ENCODE assay signal across 8 mouse cellular contexts in the genomic region with DNA sequence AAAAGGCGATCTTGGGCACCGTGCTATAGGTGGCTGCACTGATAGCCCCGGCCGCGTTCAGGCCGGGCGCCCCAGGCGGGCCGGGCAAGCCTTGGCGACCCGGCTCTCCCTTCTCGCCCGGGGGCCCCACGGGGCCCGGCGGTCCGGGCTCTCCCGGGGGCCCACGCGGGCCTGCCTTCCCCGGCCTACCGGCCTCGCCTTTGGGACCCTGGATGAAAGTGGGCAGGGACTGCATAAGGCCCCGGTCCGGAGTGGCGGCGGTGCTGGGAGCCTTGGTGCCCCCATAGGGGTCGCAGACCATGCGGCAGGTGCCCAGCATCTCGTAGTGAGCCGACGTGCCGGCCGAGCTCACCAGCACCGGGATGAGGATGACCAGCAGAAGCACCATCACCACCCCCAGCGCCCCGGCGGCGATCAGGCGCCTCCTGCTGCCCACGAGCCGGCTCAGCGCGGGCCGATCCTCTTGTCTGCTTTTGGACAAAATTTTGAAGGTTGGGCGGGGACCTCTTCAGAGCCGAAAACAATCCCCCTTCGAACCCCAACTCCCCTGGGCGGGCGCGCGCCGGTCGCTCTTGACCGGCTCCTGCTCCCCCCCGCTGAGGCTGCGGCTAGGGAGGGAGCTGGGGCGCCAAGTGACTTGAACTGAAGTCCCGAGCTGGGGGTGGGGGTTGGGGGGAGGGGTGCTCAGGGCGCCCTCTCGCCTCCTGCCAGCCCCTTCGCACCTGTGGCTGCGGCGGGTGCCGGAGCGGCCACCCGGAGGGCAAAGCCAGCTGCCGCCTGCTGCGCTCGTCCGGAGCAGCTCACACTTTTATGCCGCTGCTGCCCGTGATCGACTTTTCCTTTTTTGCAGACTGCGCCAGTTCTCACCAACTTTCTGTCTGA. TPM values are rescaled to one million over a fixed set of nuclear protein-coding genes. Genes with fewer than 3 reads are reported as not detected.
DNase-seq lines count a peak whose midpoint lies in the region; ATAC-seq and TF ChIP-seq lines count a peak whose summit lies in the region.

No protein-coding gene starts in this region.

- under 1% methylated on average over 69 of the region's 75 CpGs for WGBS in hindbrain, embryonic 12.5 days
- WGBS in small intestine, adult 2 months = 2% methylated on average over 74 of the region's 75 CpGs

- no peaks in the 10 kb centered on the region for H3K9me3 ChIP-seq in ES-Bruce4 (replicated peaks; ENCODE audit: control insufficient read depth, insufficient read depth, low read length, poor library complexity, severe bottlenecking)
- H3K9me3 ChIP-seq in hindbrain, embryonic 12.5 days (replicated peaks) = no peaks in the 10 kb centered on the region

- no peaks in the 10 kb centered on the region for H3K4me1 ChIP-seq in ES-Bruce4 (ENCODE audit: control insufficient read depth, insufficient read depth, low read length)
- no peaks in the 10 kb centered on the region for H3K4me1 ChIP-seq in bone marrow macrophage, adult 2 months (ENCODE audit: control insufficient read depth, insufficient read depth, low read length)
- peaks cover 23% of the 10 kb centered on the region for H3K4me1 ChIP-seq in hindbrain, embryonic 12.5 days
- peaks cover 4% of the 10 kb centered on the region; the same call in 1 of the 2 replicates for H3K4me1 ChIP-seq in small intestine, adult 2 months (ENCODE audit: control insufficient read depth, insufficient read depth, insufficient read length, low read length)

- no peaks in the 10 kb centered on the region for H3K36me3 ChIP-seq in ES-Bruce4 (ENCODE audit: control insufficient read depth, insufficient read depth, low read length, poor library complexity, severe bottlenecking)
- H3K36me3 ChIP-seq in hindbrain, embryonic 12.5 days = no peaks in the 10 kb centered on the region
- H3K36me3 ChIP-seq in small intestine, adult 2 months (ENCODE audit: control insufficient read depth, insufficient read depth, low read length) = no peaks in the 10 kb centered on the region

- peak; percentile 31 for ATAC-seq in frontal cortex, adult (ENCODE audit: low TSS enrichment)
- peak; percentile 80 for ATAC-seq in hindbrain, embryonic 12.5 days (ENCODE audit: low FRiP score)
- ATAC-seq in megakaryocyte, adult 5-6 weeks (ENCODE audit: poor library complexity, severe bottlenecking) = peak; percentile 35; the same call in 1 of the 2 replicates

- TF ChIP-seq POLR2A in ES-Bruce4 (IDR thresholded peaks at IDR 0.05; ENCODE audit: insufficient read depth, low read length) = no peak
- no peak for TF ChIP-seq POLR2A in bone marrow macrophage, adult 2 months (IDR thresholded peaks at IDR 0.05; ENCODE audit: borderline replicate concordance, low read depth, low read length)
- TF ChIP-seq POLR2A in small intestine, adult 2 months (IDR thresholded peaks at IDR 0.05; ENCODE audit: low read depth, low read length) = no peak

- no peak for TF ChIP-seq CTCF in ES-Bruce4 (IDR thresholded peaks at IDR 0.05; ENCODE audit: low read depth, low read length)
- no peak for TF ChIP-seq CTCF in bone marrow macrophage, adult 2 months (IDR thresholded peaks at IDR 0.05; ENCODE audit: low read depth, low read length)
- TF ChIP-seq CTCF in small intestine, adult 2 months (IDR thresholded peaks at IDR 0.05; ENCODE audit: extremely low read depth, insufficient read length, insufficient replicate concordance, low read depth, low read length) = 0 out of 2 replicates have a peak, but pooled peaks have one; percentile 6

- DNase-seq in layer of hippocampus, postnatal 25 days (ENCODE audit: extremely low spot score in 1 of 2, low spot score in 1 of 2) = peak; percentile 42
- DNase-seq in spleen, adult 18-20 months = no peak

- peak overlapping the region; percentile 62 for H3K4me3 ChIP-seq in ES-Bruce4 (ENCODE audit: low read depth, low read length)
- H3K4me3 ChIP-seq in bone marrow macrophage, adult 2 months (ENCODE audit: insufficient read depth, low read length) = peak overlapping the region; percentile 57
- H3K4me3 ChIP-seq in hindbrain, embryonic 12.5 days = peak overlapping the region; percentile 62
- H3K4me3 ChIP-seq in small intestine, adult 2 months (ENCODE audit: low read depth, low read length) = peak overlapping the region; percentile 49

- H3K27ac ChIP-seq in ES-Bruce4 (ENCODE audit: insufficient read depth, low read length) = no peak overlapping the region
- H3K27ac ChIP-seq in bone marrow macrophage, adult 2 months (ENCODE audit: insufficient read depth, low read depth, low read length) = no peak overlapping the region
- H3K27ac ChIP-seq in hindbrain, embryonic 12.5 days = peak overlapping the region; percentile 71
- no peak overlapping the region for H3K27ac ChIP-seq in small intestine, adult 2 months (ENCODE audit: insufficient read depth, low read depth, low read length)

- no peak for TF ChIP-seq EP300 in ES-Bruce4 (IDR thresholded peaks at IDR 0.05; ENCODE audit: insufficient read depth, low read depth, low read length)

- H3K9ac ChIP-seq in ES-Bruce4 (ENCODE audit: low read depth, poor library complexity, severe bottlenecking) = peak overlapping the region; percentile 44
- H3K9ac ChIP-seq in hindbrain, embryonic 12.5 days = peak overlapping the region; percentile 68

- H3K27me3 ChIP-seq in ES-Bruce4 (ENCODE audit: control insufficient read depth, insufficient read depth, low read length, poor library complexity, severe bottlenecking) = peaks cover 17% of the 10 kb centered on the region
- H3K27me3 ChIP-seq in hindbrain, embryonic 12.5 days = peaks cover 50% of the 10 kb centered on the region
- H3K27me3 ChIP-seq in small intestine, adult 2 months (ENCODE audit: control insufficient read depth, insufficient read depth, low read length) = peaks cover 29% of the 10 kb centered on the region

- peak overlapping the region; percentile 100 for H3K4me2 ChIP-seq in hindbrain, embryonic 12.5 days (replicated peaks)

RNA-seq across cellular contexts. Expression of a gene that starts 0.9 kb away (rescaled TPM):
- polyA plus RNA-seq in ES-Bruce4 (2011; ENCODE audit: insufficient read depth, insufficient read length, low read depth, missing spikeins) = not detected in 2 replicates
- polyA plus RNA-seq in bone marrow macrophage, adult 2 months (2012; ENCODE audit: insufficient read depth, insufficient read length, missing spikeins) = not detected in 2 replicates
- polyA plus RNA-seq in hindbrain, embryonic 12.5 days (2016; fragmentation: Nextera tagmentation; extraction: Ambion mirVana) = 7.6 and 7.8 TPM in 2 replicates
- 100 to 1,000 TPM; 155 to 164 TPM for total RNA-seq in layer of hippocampus, postnatal 25 days (2021)
- not detected in 2 replicates for total RNA-seq in megakaryocyte, adult 5-6 weeks (2015)
- total RNA-seq in megakaryocyte, adult 5-6 weeks (2017) = not detected in 2 replicates
- polyA plus RNA-seq in small intestine, adult 2 months (2012; rRNA removed) = 0.05 and 0.08 TPM in 2 replicates

Comparison
In these comparisons a context has a peak if more than half of its experiments do, and no peak if none do; other contexts are left out.
1. DNase-seq: peak in layer of hippocampus, postnatal 25 days (2 of 2); none in spleen, adult 18-20 months (0 of 2).
2. Peak in every context shown above with its lines, with median percentiles within 50 percentile points of each other: H3K4me3 ChIP-seq and ATAC-seq.